Mouse (Mus musculus): ENCODE data around the gene Msto1. TPM values are rescaled to one million over a fixed set of nuclear protein-coding genes. Genes with fewer than 3 reads are reported as not detected.
"Not testable (repeated sequence)": the region's sequence is repeated elsewhere in the genome, so short reads cannot be mapped to it uniquely, and the experiment has no call there.

The Msto1 gene
- 74.1 and 75.9 TPM in 2 replicates for polyA plus RNA-seq (2016; fragmentation: Nextera tagmentation; extraction: Ambion mirVana)

GRCm38 (mm10) chr3:88913511-88914383, at the start of gene Msto1:
Gene Msto1 (minus strand): TSS chr3:88913999.
- Histone ChIP-seq H3K27ac (peak within 1 kb of the TSS; percentile 94), H3K4me3 (peak within 1 kb of the TSS; percentile 88), H3K4me1 (peaks cover 27% of the 10 kb centered on the region; the same call in 1 of the 2 replicates), H3K36me3 (peaks cover 41% of the 10 kb centered on the region), H3K27me3 (ENCODE audit: insufficient read depth, poor library complexity, severe bottlenecking) (no peaks in the 10 kb centered on the region), H3K9me3 (no peaks in the 10 kb centered on the region)
- peak; percentile 97 for DNase-seq (ENCODE audit: low spot score)
- under 1% methylated on average over 62 of the region's 62 CpGs for WGBS

DNA sequence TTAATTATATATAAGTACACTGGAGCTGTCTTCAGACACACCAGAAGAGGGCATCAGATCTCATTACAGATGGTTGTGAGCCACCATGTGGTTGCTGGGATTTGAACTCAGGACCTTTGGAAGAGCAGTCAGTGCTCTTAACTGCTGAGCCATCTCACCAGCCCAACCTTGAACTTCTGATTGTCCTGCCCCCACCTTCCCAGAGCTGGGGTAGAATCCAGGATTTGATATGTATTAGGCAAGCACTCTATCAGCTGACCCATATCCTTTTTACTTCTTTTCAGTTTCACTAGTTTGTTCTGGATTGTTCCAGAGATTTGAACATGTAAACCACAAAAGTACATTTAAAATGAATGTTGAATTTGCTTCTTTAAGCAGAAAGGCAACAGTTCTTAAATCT, 49.4 kb upstream of the Msto1 start:
- H3K27me3 ChIP-seq (ENCODE audit: insufficient read depth, poor library complexity, severe bottlenecking); H3K9me3 ChIP-seq; DNase-seq (ENCODE audit: low spot score); H3K4me3 ChIP-seq; H3K4me1 ChIP-seq; H3K27ac ChIP-seq: not testable (repeated sequence)
- H3K36me3 ChIP-seq, result peaks cover 21% of the 10 kb centered on the region

DNA sequence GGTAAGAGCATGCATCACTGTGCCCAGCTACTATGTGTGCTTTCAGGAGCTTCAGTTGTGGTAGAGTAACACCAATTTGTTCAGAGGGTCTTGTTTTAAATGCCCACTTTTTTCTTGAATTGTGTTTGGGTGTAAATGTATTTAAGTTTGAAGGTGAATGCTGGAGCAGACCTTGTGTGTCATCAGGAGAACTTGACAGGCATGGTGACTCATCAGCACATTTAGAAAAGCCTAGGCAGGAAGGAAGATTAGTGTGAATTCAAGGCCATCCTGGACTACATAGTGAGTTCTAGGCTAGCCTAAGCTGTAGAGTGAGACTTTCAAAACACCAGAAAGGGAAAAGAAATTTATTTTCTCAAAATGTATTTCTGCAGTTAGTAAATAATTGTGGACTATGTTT, 39.9 kb upstream of the Msto1 start:
- Histone ChIP-seq H3K9me3 (no peaks in the 10 kb centered on the region), H3K27me3 (ENCODE audit: insufficient read depth, poor library complexity, severe bottlenecking) (no peaks in the 10 kb centered on the region), H3K4me3 (no peak overlapping the region), H3K36me3 (no peaks in the 10 kb centered on the region), H3K27ac (no peak overlapping the region), H3K4me1 (peaks cover 20% of the 10 kb centered on the region)
- DNase-seq (ENCODE audit: low spot score), result no peak

DNA sequence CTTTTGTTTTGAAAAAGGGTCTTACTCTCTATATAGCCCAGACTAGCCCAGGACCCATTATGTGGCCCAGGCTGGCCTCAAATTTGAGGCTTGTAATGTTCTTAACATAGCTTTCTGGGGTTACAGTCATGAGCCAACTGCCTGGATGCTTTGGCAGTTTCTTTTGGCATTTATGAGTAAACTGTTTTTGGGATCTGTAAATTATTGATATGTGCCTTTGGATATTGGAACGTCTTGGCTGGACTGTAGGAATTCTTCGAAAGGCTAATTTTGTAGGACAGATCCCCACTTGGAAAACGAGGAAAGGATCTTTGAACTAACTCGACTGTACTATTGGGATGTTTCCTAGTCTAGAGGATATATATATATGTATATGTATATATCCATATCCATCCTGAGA, 39.4 kb upstream of the Msto1 start:
- peaks cover 25% of the 10 kb centered on the region for H3K4me1 ChIP-seq
- H3K4me3 ChIP-seq, result no peak overlapping the region
- no peaks in the 10 kb centered on the region for H3K9me3 ChIP-seq
- no peak for DNase-seq (ENCODE audit: low spot score)
- H3K27me3 ChIP-seq (ENCODE audit: insufficient read depth, poor library complexity, severe bottlenecking), result no peaks in the 10 kb centered on the region
- 89% methylated on average over 4 of the region's 4 CpGs for WGBS
- no peak overlapping the region for H3K27ac ChIP-seq
- no peaks in the 10 kb centered on the region for H3K36me3 ChIP-seq

DNA sequence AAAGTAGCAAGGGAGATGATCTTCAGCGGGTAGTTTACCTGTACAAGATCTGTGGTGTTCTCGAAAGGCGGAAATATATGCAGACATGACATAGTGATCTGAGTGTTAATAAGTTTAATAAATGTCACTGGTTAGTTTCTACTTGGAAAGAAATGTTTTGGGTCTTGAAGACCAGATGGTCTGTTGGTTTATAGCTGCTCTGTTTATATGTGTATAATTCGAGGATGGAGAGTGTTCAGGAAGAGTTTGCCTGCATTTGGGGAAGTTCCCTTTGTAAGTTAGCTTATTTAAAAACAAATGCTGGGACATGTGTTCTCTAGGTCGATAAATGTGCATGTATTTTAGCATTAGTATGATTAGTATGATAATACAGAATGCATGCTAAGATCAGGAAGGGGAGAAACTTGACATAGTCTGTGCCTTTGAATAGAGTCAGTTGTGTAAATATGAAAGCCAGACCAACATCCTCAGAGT, 37.6 kb upstream of the Msto1 start:
- no peaks in the 10 kb centered on the region for H3K36me3 ChIP-seq
- 1% methylated on average over 5 of the region's 5 CpGs for WGBS

GRCm38 (mm10) chr3:88950576-88951326, 37.0 kb upstream of the Msto1 start, which contains the start of the genes Ash1l and Dap3:
Gene Ash1l (plus strand): TSS chr3:88950622.
Gene Dap3 (minus strand): TSS chr3:88951181.
- Histone ChIP-seq H3K27ac (peak within 1 kb of the TSS; percentile 100), H3K36me3 (no peaks in the 10 kb centered on the region), H3K27me3 (ENCODE audit: insufficient read depth, poor library complexity, severe bottlenecking) (no peaks in the 10 kb centered on the region), H3K9me3 (no peaks in the 10 kb centered on the region), H3K4me1 (peaks cover 26% of the 10 kb centered on the region), H3K4me3 (peak within 1 kb of the TSS; percentile 91)
- WGBS, result 1% methylated on average over 45 of the region's 64 CpGs
- peak; percentile 93 for DNase-seq (ENCODE audit: low spot score)

More for the DNA sequence above, 37.6 kb upstream of the Msto1 start:
- Histone ChIP-seq H3K27me3 (ENCODE audit: insufficient read depth, poor library complexity, severe bottlenecking) (no peaks in the 10 kb centered on the region), H3K27ac (peak overlapping the region; percentile 100), H3K9me3 (no peaks in the 10 kb centered on the region), H3K4me3 (peak overlapping the region; percentile 91), H3K4me1 (peaks cover 26% of the 10 kb centered on the region)
- no peak for DNase-seq (ENCODE audit: low spot score)

DNA sequence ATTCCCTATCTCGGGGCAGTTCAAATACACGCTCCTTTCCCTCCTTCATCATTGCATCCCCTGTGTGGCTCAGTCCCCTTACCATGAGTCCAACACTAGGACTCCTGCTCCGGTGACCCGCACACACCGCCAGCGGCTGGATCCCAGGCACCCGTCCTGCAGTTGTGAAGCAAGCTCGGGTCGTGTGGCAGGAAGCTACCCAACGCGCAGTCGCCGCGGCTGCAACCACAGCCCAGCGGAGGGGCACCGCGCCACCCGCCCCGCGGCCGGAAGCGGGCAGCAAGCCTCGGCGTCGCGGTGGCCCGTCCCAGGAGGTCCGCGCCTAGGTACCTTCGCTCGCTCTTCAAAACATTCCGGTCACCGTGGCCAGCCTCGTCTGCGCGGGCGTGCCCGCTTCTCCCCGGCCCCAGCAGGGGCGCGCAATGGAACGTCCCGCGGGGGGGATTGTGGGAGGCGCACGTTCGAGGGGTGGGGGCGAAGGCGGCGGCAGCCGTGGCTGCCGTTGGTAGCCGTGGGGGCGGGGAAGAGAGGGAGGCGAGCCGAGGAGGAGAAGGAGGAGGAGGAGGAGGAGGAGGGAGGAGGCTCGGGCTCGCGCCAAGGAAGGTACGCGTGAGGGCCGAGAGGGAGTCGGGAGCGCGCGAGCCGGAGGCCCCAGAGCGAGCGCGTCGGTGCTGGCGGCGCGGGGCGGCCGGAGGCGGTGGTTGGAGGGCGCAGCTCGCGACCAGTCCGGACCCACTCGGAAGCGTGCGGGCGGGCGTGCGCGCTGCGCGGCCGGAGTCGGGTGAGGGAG, 36.2 kb upstream of the Msto1 start:
- H3K36me3 ChIP-seq, result no peaks in the 10 kb centered on the region
- H3K27me3 ChIP-seq (ENCODE audit: insufficient read depth, poor library complexity, severe bottlenecking), result no peaks in the 10 kb centered on the region
- peak; percentile 96 for DNase-seq (ENCODE audit: low spot score)
- peaks cover 26% of the 10 kb centered on the region for H3K4me1 ChIP-seq
- peak overlapping the region; percentile 91 for H3K4me3 ChIP-seq
- H3K9me3 ChIP-seq, result no peaks in the 10 kb centered on the region
- under 1% methylated on average over 54 of the region's 92 CpGs for WGBS
- peak overlapping the region; percentile 100 for H3K27ac ChIP-seq

GRCm38 (mm10) chr3:88944109-88944508, 30.3 kb upstream of the Msto1 start:
- WGBS, result 93% methylated on average over 4 of the region's 4 CpGs
- Histone ChIP-seq H3K27ac (no peak overlapping the region), H3K9me3 (no peaks in the 10 kb centered on the region), H3K4me3 (no peak overlapping the region), H3K27me3 (ENCODE audit: insufficient read depth, poor library complexity, severe bottlenecking) (no peaks in the 10 kb centered on the region), H3K36me3 (peaks cover 28% of the 10 kb centered on the region), H3K4me1 (peaks cover 12% of the 10 kb centered on the region)
- no peak for DNase-seq (ENCODE audit: low spot score)

DNA sequence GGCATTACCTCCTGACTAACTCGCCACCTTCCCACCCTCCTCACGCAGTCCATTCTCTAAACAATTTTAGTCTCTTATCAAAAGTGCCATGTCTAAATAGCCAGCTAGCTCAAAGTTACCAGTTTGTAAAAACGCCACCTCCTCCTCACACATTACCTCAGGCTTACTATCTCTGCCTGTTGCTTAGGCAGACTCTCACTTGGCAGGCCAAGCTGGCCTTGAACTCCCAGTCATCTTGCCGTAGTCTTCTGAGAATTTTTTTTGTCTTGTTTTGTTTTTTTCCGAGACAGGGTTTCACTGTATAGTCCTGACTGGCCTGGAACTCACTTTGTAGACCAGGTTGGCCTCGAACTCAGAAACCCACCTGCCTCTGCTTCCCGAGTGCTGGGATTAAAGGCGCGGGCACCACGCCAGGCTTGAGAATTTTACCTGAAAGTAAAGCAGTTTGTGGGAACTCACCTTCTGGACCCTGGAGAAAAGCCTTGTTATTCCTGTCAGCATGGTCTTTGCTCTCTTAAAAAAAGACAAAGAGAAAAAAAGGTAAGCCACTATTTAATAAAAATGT, 28.6 kb upstream of the Msto1 start:
- 90% methylated on average over 10 of the region's 10 CpGs for WGBS
- no peak overlapping the region for H3K27ac ChIP-seq
- H3K36me3 ChIP-seq, result peaks cover 44% of the 10 kb centered on the region
- DNase-seq (ENCODE audit: low spot score), result no peak
- H3K4me3 ChIP-seq, result no peak overlapping the region
- no peaks in the 10 kb centered on the region for H3K4me1 ChIP-seq
- no peaks in the 10 kb centered on the region for H3K27me3 ChIP-seq (ENCODE audit: insufficient read depth, poor library complexity, severe bottlenecking)
- no peaks in the 10 kb centered on the region for H3K9me3 ChIP-seq

DNA sequence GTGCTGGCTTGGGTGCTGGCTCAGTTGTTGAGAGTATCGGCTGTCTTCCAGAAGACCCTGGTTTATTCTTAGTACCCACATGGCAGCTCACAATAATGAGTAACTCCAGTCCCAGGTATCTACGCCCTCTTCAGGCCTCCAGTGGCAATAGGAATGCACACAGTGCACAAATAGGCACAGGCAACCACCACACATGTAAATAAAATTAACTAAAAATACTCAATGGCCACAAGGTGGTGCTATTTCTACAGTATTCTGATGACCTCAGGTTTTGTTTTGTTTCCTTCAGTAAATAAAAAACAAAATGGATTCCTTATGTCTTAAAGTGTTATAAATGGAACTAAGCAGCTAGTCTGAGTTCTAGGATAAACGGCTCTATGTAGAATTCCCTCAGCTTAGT, 25.9 kb upstream of the Msto1 start:
- Histone ChIP-seq H3K9me3 (no peaks in the 10 kb centered on the region), H3K27me3 (ENCODE audit: insufficient read depth, poor library complexity, severe bottlenecking) (no peaks in the 10 kb centered on the region), H3K36me3 (peaks cover 67% of the 10 kb centered on the region), H3K27ac (no peak overlapping the region), H3K4me3 (no peak overlapping the region), H3K4me1 (no peaks in the 10 kb centered on the region)
- WGBS, result 74% methylated on average over 3 of the region's 3 CpGs
- DNase-seq (ENCODE audit: low spot score), result no peak

- Histone ChIP-seq H3K4me3 (no peak overlapping the region), H3K36me3 (peaks cover 74% of the 10 kb centered on the region), H3K27me3 (ENCODE audit: insufficient read depth, poor library complexity, severe bottlenecking) (no peaks in the 10 kb centered on the region), H3K9me3 (no peaks in the 10 kb centered on the region), H3K4me1 (no peaks in the 10 kb centered on the region), H3K27ac (no peak overlapping the region)
- DNase-seq (ENCODE audit: low spot score), result no peak
- WGBS, result 92% methylated on average over 10 of the region's 10 CpGs
Observed at GRCm38 (mm10) chr3:88939071-88939470, 25.3 kb upstream of the Msto1 start.

- Histone ChIP-seq H3K27ac (no peak overlapping the region), H3K4me1 (no peaks in the 10 kb centered on the region), H3K4me3 (no peak overlapping the region), H3K27me3 (ENCODE audit: insufficient read depth, poor library complexity, severe bottlenecking) (no peaks in the 10 kb centered on the region), H3K36me3 (peaks cover 100% of the 10 kb centered on the region), H3K9me3 (no peaks in the 10 kb centered on the region)
- DNase-seq (ENCODE audit: low spot score), result no peak
- 87% methylated on average over 3 of the region's 3 CpGs for WGBS
Observed at GRCm38 (mm10) chr3:88929501-88929900, 15.7 kb upstream of the Msto1 start.
